Mouse (Mus musculus) fat pad, adult 2 months (tissue): Measurements from ENCODE around the gene Reep6.
"Not testable (repeated sequence)": the region's sequence is repeated elsewhere in the genome, so short reads cannot be mapped to it uniquely, and the experiment has no call there.

Experiments
- DNase-seq: peaks from one replicate; pipeline ENCODE4 v3.0.0-alpha.2; 2011; ENCODE audit warnings: low read depth, low spot score; ENCODE audit errors: extremely low read depth

Reep6 gene

DNA sequence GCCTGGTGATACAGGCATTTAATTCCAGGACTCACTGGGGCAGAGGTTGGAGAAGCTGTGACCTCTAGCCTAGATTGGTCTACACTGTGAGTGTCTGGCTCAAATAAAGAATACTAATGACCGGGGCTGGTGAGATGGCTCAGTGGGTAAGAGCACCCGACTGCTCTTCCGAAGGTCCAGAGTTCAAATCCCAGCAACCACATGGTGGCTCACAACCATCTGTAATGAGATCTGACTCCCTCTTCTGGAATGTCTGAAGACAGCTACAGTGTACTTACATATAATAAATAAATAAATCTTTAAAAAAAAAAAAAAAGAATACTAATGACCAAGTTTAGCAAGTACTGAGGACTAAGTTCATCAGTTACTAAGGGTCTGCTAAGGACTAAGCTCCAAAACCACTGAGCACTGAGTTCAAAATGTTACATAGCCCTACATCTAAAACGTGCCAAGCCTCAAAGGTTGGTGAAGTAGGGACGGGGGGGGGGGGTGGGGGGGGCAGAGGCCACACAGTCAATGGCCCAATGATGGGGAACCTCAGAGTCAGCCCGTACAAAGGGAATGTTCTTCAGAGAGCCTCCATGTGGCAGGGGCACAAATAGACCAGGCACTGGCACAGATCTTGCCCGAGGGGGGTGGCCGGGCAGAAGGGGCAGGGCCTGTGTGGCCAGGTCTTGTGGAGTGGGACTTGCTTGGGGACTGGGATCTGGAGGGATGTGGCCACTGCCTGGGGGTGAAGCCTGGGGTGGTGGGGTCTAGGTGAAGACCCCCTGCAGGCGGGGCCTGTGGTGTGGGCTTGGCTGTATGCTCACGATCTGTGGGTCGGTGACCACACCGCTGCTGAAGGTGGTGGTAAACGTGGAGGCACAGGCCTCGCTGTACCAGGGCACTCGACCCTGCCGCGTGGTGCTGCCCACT, 5.4 kb upstream of the Reep6 start:
- no peak for DNase-seq

DNA sequence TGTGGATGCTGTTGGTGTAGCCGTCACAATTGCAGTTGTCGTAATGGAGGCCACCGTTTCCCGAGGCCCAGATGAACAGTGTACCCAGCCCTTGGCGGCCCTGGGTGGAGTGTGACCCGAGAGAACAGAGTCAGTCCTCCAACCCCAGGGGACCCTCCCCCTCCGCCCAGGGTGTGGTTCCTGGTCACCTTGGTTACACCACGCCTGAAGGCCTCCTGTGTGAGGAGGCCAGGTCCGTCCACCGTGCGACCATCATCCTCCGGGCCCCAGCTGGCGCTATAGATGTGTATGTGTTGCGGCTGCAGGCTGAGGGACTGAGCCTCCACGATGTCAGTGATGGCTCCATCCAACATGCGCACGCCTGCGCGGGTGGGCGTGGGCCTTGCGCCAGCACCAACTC, 4.7 kb upstream of the Reep6 start:
- DNase-seq: no peak

DNA sequence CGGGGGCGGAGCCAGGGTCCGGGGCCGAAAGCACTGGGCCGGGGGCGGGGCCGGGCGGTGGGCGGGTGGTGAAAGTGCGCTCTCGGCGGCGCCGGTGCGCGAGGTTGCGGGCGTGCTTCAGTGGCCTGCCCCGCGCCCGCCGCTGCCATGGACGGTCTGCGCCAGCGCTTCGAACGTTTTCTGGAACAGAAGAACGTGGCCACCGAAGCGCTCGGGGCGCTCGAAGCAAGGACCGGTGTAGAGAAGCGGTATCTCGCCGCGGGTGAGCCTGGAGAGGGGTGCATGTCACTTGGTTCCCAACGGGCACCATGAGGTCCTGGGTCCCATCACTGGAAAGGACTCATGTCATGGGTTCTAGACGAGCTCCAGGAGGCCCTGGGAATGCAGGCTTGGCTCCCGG, 331 bp downstream of the Reep6 start:
- DNase-seq: no peak

DNA sequence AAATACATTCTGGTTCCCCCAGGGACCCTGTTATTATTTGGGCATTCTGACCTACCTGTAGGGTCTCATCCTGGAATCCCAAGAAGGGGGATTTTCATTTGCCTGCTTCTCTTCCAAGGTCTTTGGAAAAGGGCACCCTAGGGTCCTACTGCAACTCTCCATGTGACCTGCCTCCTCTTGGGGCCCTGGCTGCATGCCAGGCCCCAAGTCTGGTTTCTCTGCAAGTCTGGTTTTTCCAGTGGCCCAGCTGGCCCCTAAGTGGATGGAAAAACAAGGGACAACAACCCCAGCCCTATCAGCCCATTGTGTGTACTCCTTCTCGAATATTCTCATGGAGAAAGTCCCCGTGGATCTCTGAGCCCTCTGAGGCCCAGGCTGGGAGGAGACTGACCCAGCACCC, 1.1 kb downstream of the Reep6 start:
- DNase-seq: no peak

GRCm38 (mm10) chr10:80331636-80332524, 2.1 kb downstream of the Reep6 start:
- DNase-seq: no peak

DNA sequence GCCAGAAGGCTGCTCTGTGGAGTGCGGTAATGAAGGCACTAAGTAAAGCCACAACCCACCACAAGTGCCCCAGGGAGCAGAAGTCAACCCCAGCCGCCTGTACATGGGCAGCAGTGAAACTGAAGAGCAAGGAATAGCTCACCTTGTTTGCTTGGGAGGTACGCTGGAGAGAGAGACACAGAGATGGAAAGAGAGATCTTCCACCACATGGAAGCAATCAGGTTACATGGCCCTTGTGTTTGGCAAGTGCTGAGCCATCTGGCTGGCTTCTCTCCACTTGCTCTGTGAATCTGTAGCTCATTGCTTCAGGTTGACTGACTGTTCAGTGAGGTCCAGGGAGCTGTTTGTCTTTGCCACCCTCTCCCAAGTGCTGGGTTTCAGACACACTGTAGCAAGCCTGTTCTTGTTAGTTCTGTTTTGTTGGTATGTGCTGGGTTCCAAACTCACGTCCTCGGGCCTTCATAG, 2.8 kb downstream of the Reep6 start:
- DNase-seq: no peak

GRCm38 (mm10) chr10:80336263-80336662, 6.5 kb downstream of the Reep6 start:
- no peak for DNase-seq

GRCm38 (mm10) chr10:80339941-80340750, 10.4 kb downstream of the Reep6 start:
- DNase-seq: no peak

GRCm38 (mm10) chr10:80341026-80341425, 11.3 kb downstream of the Reep6 start:
- DNase-seq: no peak

- DNase-seq: no peak
These were observed 11.9 kb downstream of the Reep6 start for GRCm38 (mm10) chr10:80341491-80342304.

DNA sequence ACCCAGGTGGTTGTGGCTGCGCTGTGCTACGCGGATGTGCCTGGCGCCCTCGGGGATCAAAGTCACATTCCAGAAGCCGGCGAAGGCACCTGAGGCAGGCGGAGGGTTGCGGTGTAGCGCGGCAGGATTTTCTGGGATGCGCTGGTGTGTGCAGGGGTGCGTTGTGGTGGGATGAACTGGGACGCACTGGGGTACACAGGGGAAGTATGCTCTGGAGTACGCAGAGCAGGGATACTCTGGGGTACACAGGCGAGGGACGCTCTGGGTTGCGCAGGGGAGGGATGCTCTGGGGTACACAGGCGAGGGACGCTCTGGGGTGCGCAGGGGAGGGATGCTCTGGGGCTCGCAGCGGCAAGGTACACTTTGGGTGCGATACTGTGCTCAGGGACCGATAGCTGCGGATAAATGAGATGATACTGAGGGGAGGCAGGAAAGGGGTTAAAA, 12.6 kb downstream of the Reep6 start:
- DNase-seq: no peak

GRCm38 (mm10) chr10:80342749-80343424, 13.1 kb downstream of the Reep6 start:
- no peak for DNase-seq

GRCm38 (mm10) chr10:80343425-80343895, 13.7 kb downstream of the Reep6 start:
- DNase-seq: no peak

GRCm38 (mm10) chr10:80344131-80344661, 14.4 kb downstream of the Reep6 start:
- DNase-seq: no peak

DNA sequence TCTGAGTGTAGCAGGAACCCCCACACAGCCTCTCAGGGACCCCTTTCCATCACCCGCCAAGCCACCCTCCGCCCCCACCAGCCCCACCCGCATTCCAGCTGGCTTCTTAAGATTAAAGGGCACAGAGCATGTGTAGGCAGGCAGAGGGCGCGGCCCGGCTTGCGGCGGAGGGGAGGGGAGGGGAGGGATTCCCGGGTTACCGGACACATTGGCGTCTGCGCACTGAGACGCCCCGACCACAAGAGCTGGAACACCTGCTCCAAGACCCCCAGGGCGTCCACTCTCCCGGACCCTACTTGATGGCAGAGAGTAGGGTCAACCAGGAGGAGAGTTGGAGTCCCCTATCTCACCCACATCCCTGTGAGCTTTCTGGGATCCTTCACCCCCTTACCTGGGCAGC, 15.4 kb downstream of the Reep6 start:
- no peak for DNase-seq

GRCm38 (mm10) chr10:80345929-80346328, 16.2 kb downstream of the Reep6 start:
- DNase-seq: not testable (repeated sequence)

GRCm38 (mm10) chr10:80347514-80347967, 17.8 kb downstream of the Reep6 start:
- no peak for DNase-seq

DNA sequence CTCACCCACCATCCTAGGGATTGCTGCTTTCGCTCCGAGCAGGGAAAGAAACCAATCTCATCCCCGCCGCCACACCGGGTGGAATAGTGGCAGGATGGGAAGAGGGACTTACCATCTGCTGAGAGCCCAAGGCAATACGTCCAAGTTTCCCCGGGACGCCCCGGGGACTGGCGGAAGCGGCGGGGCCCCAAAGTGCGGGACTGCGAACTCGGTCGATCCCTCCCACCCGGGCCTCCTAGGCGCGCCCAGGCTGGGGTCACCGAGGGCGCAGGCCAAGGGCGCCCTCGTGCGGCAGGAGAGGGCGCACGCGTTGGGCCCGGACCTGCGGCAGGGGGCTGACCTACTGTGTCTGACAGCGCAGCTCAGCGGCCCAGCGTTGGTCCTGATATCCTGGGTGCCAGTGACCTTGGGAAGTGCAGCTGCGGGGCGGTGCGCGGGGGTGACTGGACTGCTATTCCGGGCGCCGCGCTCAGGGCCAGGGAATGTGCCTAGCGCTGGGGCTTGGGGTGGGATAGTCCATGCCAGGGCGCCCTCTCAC, 18.6 kb downstream of the Reep6 start, which contains the start of gene Adamtsl5:
Gene Adamtsl5 (minus strand): TSS at position 169 of the 538 bp plus-strand sequence.
- DNase-seq: no peak
